Mouse (Mus musculus) ES-Bruce4 (cell line): ENCODE measurements around the gene Bmp2. TPM values are rescaled to one million over a fixed set of nuclear protein-coding genes. Genes with fewer than 3 reads are reported as not detected.
A peak's percentile ranks its signal among the peaks of the same experiment; 100 is the strongest.

Experiments used
- H3K27ac ChIP-seq: 2 replicates; pipeline ENCODE4 v1.5.1; 2012; ENCODE audit warnings: low read length, inconsistent platforms; ENCODE audit not compliant: insufficient read depth
- H3K27me3 ChIP-seq: 2 replicates; pipeline ENCODE4 v1.6.1; 2012; ENCODE audit warnings: mild to moderate bottlenecking, low read length, inconsistent platforms; ENCODE audit not compliant: control insufficient read depth, poor library complexity, insufficient read depth, severe bottlenecking
- H3K36me3 ChIP-seq: 2 replicates; pipeline ENCODE4 v1.6.1; 2012; ENCODE audit warnings: inconsistent platforms, mild to moderate bottlenecking, low read length, moderate library complexity; ENCODE audit not compliant: control insufficient read depth, poor library complexity, insufficient read depth, severe bottlenecking
- H3K4me1 ChIP-seq: one replicate; pipeline ENCODE4 v1.8.1; 2011; ENCODE audit warnings: low read length; ENCODE audit not compliant: control insufficient read depth, insufficient read depth
- H3K4me3 ChIP-seq: 2 replicates; pipeline ENCODE4 v1.5.1; 2011; ENCODE audit warnings: low read depth, mild to moderate bottlenecking, low read length
- H3K9ac ChIP-seq: 2 replicates; pipeline ENCODE4 v1.6.1; 2012; ENCODE audit warnings: low read depth, mild to moderate bottlenecking, inconsistent platforms; ENCODE audit not compliant: poor library complexity, severe bottlenecking
- H3K9me3 ChIP-seq: replicated peaks from 2 replicates; pipeline ENCODE4 v1.6.1; 2012; ENCODE audit warnings: mild to moderate bottlenecking, low read length, inconsistent platforms; ENCODE audit not compliant: control insufficient read depth, poor library complexity, insufficient read depth, severe bottlenecking
- CTCF ChIP-seq: IDR thresholded peaks from one replicate; pipeline ENCODE4 v1.8.1; 2011; ENCODE audit warnings: low read depth, low read length
- EP300 ChIP-seq: IDR thresholded peaks from 2 replicates; pipeline ENCODE4 v1.6.1; 2011; ENCODE audit warnings: low read depth, low read length; ENCODE audit not compliant: insufficient read depth
- POLR2A ChIP-seq: IDR thresholded peaks from one replicate; pipeline ENCODE4 v1.8.1; 2011; ENCODE audit warnings: low read length; ENCODE audit not compliant: insufficient read depth
- polyA plus RNA-seq: library from polyadenylated mRNA; stranded (reverse); fragments of >200 nt; gene quantifications from 2 replicates; pipeline ENCODE4 v1.2.4, GENCODE M21; 2011; ENCODE audit warnings: low read depth; ENCODE audit not compliant: missing spikeins, insufficient read depth, insufficient read length

Gene Bmp2
- polyA plus RNA-seq = 0.72 and 1.4 TPM in 2 replicates

DNA sequence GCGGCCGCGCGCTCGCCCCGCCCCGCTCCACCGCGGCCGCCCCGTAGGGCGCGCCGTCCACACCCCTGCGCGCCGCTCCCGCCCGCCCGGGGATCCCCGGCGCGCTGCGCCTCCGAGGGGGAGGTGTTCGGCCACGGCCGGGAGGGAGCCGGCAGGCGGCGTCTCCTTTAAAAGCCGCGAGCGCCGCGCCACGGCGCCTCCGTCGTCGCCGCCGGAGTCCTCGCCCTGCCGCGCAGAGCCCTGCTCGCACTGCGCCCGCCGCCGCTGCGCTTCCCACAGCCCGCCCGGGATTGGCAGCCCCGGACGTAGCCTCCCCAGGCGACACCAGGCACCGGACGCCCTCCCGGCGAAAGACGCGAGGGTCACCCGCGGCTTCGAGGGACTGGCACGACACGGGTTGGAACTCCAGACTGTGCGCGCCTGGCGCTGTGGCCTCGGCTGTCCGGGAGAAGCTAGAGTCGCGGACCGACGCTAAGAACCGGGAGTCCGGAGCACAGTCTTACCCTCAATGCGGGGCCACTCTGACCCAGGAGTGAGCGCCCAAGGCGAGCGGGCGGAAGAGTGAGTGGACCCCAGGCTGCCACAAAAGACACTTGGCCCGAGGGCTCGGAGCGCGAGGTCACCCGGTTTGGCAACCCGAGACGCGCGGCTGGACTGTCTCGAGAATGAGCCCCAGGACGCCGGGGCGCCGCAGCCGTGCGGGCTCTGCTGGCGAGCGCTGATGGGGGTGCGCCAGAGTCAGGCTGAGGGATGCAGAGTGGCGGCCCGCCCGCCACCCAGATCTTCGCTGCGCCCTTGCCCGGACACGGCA lies at the start of gene Bmp2:
Gene Bmp2 (plus strand): TSS at position 129 of the 811 bp plus-strand sequence.
- H3K27ac ChIP-seq = no peak within 1 kb of the TSS
- H3K9me3 ChIP-seq = no peaks in the 10 kb centered on the region
- TF ChIP-seq POLR2A (no peak), CTCF (no peak)
- H3K36me3 ChIP-seq = no peaks in the 10 kb centered on the region
- peaks cover 23% of the 10 kb centered on the region for H3K27me3 ChIP-seq
- H3K9ac ChIP-seq = peak within 1 kb of the TSS; percentile 35
- H3K4me1 ChIP-seq = no peaks in the 10 kb centered on the region
- peak within 1 kb of the TSS; percentile 70 for H3K4me3 ChIP-seq

- no peaks in the 10 kb centered on the region for H3K4me1 ChIP-seq
- no peak overlapping the region for H3K9ac ChIP-seq
- no peak for TF ChIP-seq EP300
- TF ChIP-seq CTCF = no peak
- no peak for TF ChIP-seq POLR2A
- no peaks in the 10 kb centered on the region for H3K9me3 ChIP-seq
- no peaks in the 10 kb centered on the region for H3K27me3 ChIP-seq
- no peaks in the 10 kb centered on the region for H3K36me3 ChIP-seq
- H3K4me3 ChIP-seq = no peak overlapping the region
- no peak overlapping the region for H3K27ac ChIP-seq
Observed at GRCm38 (mm10) chr2:133505678-133506077, 46.3 kb upstream of the Bmp2 start.

GRCm38 (mm10) chr2:133507045-133507444 lies 44.9 kb upstream of the Bmp2 start:
- Histone ChIP-seq H3K4me3 (no peak overlapping the region), H3K36me3 (no peaks in the 10 kb centered on the region), H3K9me3 (no peaks in the 10 kb centered on the region), H3K9ac (no peak overlapping the region), H3K4me1 (no peaks in the 10 kb centered on the region), H3K27ac (no peak overlapping the region), H3K27me3 (no peaks in the 10 kb centered on the region)
- TF ChIP-seq POLR2A (no peak), EP300 (no peak), CTCF (no peak)

GRCm38 (mm10) chr2:133509141-133509540 lies 42.8 kb upstream of the Bmp2 start:
- Histone ChIP-seq H3K9ac (no peak overlapping the region), H3K27me3 (no peaks in the 10 kb centered on the region), H3K27ac (no peak overlapping the region), H3K36me3 (no peaks in the 10 kb centered on the region), H3K4me3 (no peak overlapping the region), H3K4me1 (no peaks in the 10 kb centered on the region), H3K9me3 (no peaks in the 10 kb centered on the region)
- TF ChIP-seq EP300 (no peak), CTCF (no peak), POLR2A (no peak)

DNA sequence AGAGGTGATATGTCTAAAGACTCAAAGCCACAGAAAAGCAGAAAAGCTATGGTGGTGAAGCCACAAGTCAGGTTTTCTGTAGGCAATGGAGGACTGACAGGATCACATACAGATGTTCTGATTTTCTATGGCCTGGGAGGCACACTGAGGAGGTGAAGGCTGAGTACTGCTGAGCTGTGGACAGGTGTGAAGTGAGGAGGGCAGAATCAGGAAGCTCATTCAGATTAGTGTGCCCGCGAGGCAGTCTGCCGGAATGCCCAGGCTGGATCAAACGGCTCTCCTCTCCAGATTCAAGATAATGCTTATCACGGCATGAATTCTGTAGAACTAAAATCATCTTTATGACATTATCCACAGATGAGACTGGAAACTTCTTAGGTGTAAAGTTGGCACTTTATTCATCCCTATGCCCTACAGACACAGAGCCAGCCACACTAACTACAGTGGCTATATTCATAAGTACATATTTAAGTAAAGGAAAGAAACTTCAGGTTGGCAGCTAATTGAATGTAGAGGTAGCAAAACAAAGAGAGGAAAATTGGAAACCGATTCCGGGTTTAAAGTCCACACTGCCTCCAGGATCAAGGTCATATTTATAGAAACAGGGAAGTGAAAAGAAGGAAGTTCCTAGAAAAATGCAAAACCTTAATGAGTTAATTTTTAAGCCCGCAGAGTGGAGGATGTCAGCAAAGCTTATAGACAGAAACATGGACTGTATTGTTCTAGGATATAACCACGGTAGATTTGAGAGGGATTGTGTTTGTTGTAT lies 40.8 kb upstream of the Bmp2 start:
- Histone ChIP-seq H3K9me3 (no peaks in the 10 kb centered on the region), H3K27ac (no peak overlapping the region), H3K9ac (no peak overlapping the region), H3K4me1 (no peaks in the 10 kb centered on the region), H3K27me3 (no peaks in the 10 kb centered on the region), H3K36me3 (no peaks in the 10 kb centered on the region), H3K4me3 (no peak overlapping the region)
- no peak for TF ChIP-seq CTCF
- no peak for TF ChIP-seq POLR2A
- TF ChIP-seq EP300 = no peak
